Comparison of ENCODE assay signal across 12 mouse cellular contexts in the genomic region with DNA sequence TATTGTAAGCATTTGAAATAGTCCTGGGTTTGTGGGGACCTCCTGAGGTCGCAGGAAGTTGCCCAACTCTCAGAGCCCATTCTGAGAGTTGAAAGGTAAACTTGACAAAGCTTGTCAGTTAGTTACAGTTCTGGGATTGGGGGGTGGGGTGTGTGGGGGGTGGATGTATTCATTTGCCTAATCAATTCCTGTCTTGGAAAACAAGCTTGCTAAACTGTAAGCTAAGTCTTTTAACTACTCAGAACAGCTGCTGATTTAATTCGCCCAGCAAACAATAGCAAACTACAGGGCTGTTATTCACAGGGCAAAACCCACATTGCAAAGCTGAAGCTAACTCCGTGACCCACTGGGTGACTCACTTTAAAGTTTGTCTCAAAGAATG.
A peak's percentile ranks its signal among the peaks of the same experiment; 100 is the strongest.
DNase-seq lines count a peak whose midpoint lies in the region; ATAC-seq lines count a peak whose summit lies in the region.
"Had no signal": no experiment of that assay in that cellular context is flagged by ENCODE, and none has a peak within 500 bp of the region (broad histone marks: within the 10 kb centered on the region; RNA-seq: fewer than 3 reads in every experiment).

No protein-coding gene starts in this region.

- no peak for DNase-seq in heart, postnatal 36 days
- no peak for DNase-seq in limb, embryonic 10.5 days (ENCODE audit: low spot score)
- no peak for DNase-seq in cerebellum, postnatal 4 days (ENCODE audit: low spot score in 2 of 2)
- DNase-seq in urinary bladder, postnatal 4 days (ENCODE audit: low spot score in 2 of 2): no peak
- DNase-seq: thymus, adult 18-20 months had no signal

- intact Hi-C loops in heart, postnatal 36 days (cut with DNase I): no loop called here

- peak overlapping the region; percentile 49 for H3K4me2 ChIP-seq in heart, embryonic 15.5 days
- H3K4me2 ChIP-seq in midbrain, embryonic 13.5 days (replicated peaks): no peak overlapping the region
- H3K4me2 ChIP-seq in midbrain, embryonic 16.5 days (ENCODE audit: low read length): no peak overlapping the region
- H3K4me2 ChIP-seq: embryonic facial prominence, embryonic 12.5 days had no signal

- peaks cover 25% of the 10 kb centered on the region for H3K4me1 ChIP-seq in heart, embryonic 15.5 days (replicated peaks)
- H3K4me1 ChIP-seq in midbrain, embryonic 13.5 days (replicated peaks): peaks cover 29% of the 10 kb centered on the region
- peaks cover 7% of the 10 kb centered on the region for H3K4me1 ChIP-seq in midbrain, embryonic 16.5 days (ENCODE audit: control insufficient read depth, insufficient read depth, low read length)
- peaks cover 32% of the 10 kb centered on the region for H3K4me1 ChIP-seq in limb, embryonic 10.5 days

- no peaks in the 10 kb centered on the region for H3K9me3 ChIP-seq in heart, embryonic 15.5 days (replicated peaks)
- no peaks in the 10 kb centered on the region for H3K9me3 ChIP-seq in midbrain, embryonic 13.5 days
- no peaks in the 10 kb centered on the region for H3K9me3 ChIP-seq in midbrain, embryonic 16.5 days (replicated peaks; ENCODE audit: control insufficient read depth, low read length, poor library complexity, severe bottlenecking)
- H3K9me3 ChIP-seq in limb, embryonic 10.5 days (replicated peaks): no peaks in the 10 kb centered on the region
- H3K9me3 ChIP-seq: embryonic facial prominence, embryonic 12.5 days; megakaryocyte, embryonic 14.5 days had no signal

- WGBS in heart, embryonic 15.5 days: 23% methylated on average over 3 of the region's 3 CpGs
- 3% methylated on average over 3 of the region's 3 CpGs for WGBS in midbrain, embryonic 13.5 days
- 5% methylated on average over 3 of the region's 3 CpGs for WGBS in midbrain, embryonic 16.5 days
- 21% methylated on average over 3 of the region's 3 CpGs for WGBS in limb, embryonic 10.5 days

- peak overlapping the region; percentile 83 for H3K27ac ChIP-seq in heart, embryonic 15.5 days
- H3K27ac ChIP-seq in midbrain, embryonic 13.5 days: no peak overlapping the region
- H3K27ac ChIP-seq in midbrain, embryonic 16.5 days (ENCODE audit: low read length): no peak overlapping the region
- H3K27ac ChIP-seq in limb, embryonic 10.5 days: peak overlapping the region; percentile 77
- H3K27ac ChIP-seq: embryonic facial prominence, embryonic 12.5 days had no signal

- H3K9ac ChIP-seq in heart, embryonic 15.5 days: peak overlapping the region; percentile 38
- H3K9ac ChIP-seq in midbrain, embryonic 13.5 days (replicated peaks): no peak overlapping the region
- no peak overlapping the region for H3K9ac ChIP-seq in midbrain, embryonic 16.5 days (ENCODE audit: low read depth, low read length)
- H3K9ac ChIP-seq: embryonic facial prominence, embryonic 12.5 days had no signal

- H3K27me3 ChIP-seq in heart, embryonic 15.5 days: no peaks in the 10 kb centered on the region
- no peaks in the 10 kb centered on the region for H3K27me3 ChIP-seq in midbrain, embryonic 13.5 days
- no peaks in the 10 kb centered on the region for H3K27me3 ChIP-seq in midbrain, embryonic 16.5 days (ENCODE audit: control insufficient read depth, insufficient read depth, low read depth, low read length)
- no peaks in the 10 kb centered on the region for H3K27me3 ChIP-seq in limb, embryonic 10.5 days (ENCODE audit: low read depth, poor library complexity, severe bottlenecking)
- H3K27me3 ChIP-seq: CH12.LX; embryonic facial prominence, embryonic 12.5 days; megakaryocyte, embryonic 14.5 days had no signal

- H3K36me3 ChIP-seq in heart, embryonic 15.5 days: no peaks in the 10 kb centered on the region
- no peaks in the 10 kb centered on the region for H3K36me3 ChIP-seq in midbrain, embryonic 13.5 days
- no peaks in the 10 kb centered on the region for H3K36me3 ChIP-seq in midbrain, embryonic 16.5 days (ENCODE audit: control insufficient read depth, insufficient read depth, low read length)
- H3K36me3 ChIP-seq in limb, embryonic 10.5 days: no peaks in the 10 kb centered on the region
- H3K36me3 ChIP-seq: embryonic facial prominence, embryonic 12.5 days had no signal

- peak overlapping the region; percentile 38 for H3K4me3 ChIP-seq in heart, embryonic 15.5 days
- no peak overlapping the region for H3K4me3 ChIP-seq in midbrain, embryonic 13.5 days (replicated peaks)
- no peak overlapping the region for H3K4me3 ChIP-seq in midbrain, embryonic 16.5 days (ENCODE audit: low read depth, low read length)
- no peak overlapping the region for H3K4me3 ChIP-seq in limb, embryonic 10.5 days
- H3K4me3 ChIP-seq: embryonic facial prominence, embryonic 12.5 days had no signal

- no peak for ATAC-seq in heart, embryonic 15.5 days (replicated peaks; ENCODE audit: insufficient number of reproducible peaks, insufficient read depth, low FRiP score, low read depth)
- 0 out of 2 replicates have a peak, but pooled peaks have one; percentile 4 for ATAC-seq in midbrain, embryonic 13.5 days
- no peak for ATAC-seq in midbrain, embryonic 16.5 days
- no peak for ATAC-seq in cerebellum, adult (ENCODE audit: insufficient number of reproducible peaks, low FRiP score, low TSS enrichment)

Comparison
In these comparisons a context has a peak if more than half of its experiments do, and no peak if none do; other contexts are left out.
1. H3K27ac ChIP-seq: peak in heart, embryonic 15.5 days (single experiment) and limb, embryonic 10.5 days (single experiment); none in midbrain, embryonic 13.5 days (single experiment) and midbrain, embryonic 16.5 days (single experiment).